Mouse (Mus musculus): ENCODE results near the gene Dlgap1. TPM values are rescaled to one million over a fixed set of nuclear protein-coding genes. Genes with fewer than 3 reads are reported as not detected.

The Dlgap1 gene
- 1 to 10 TPM; 1.6 to 2.0 TPM for total RNA-seq (2021)
- long read RNA-seq, experiment 1, partial matches to known transcripts, result 0 of 2 reads
- long read RNA-seq, experiment 1, other reads (novel, unspliced or antisense), result 2 of 2 reads
- long read RNA-seq, experiment 2, result 0 reads

- peak; percentile 67 to 76 for DNase-seq (ENCODE audit: low spot score in 2 of 2)
These were observed at the start of gene Dlgap1 for GRCm38 (mm10) chr17:69969021-69969815. Dlgap1 (plus strand) TSS chr17:69969073.

- DNase-seq (ENCODE audit: low spot score in 2 of 2), result no peak
These were observed 13.9 kb upstream of the Dlgap1 start for GRCm38 (mm10) chr17:69954936-69955335.

GRCm38 (mm10) chr17:69969816-69970750 lies 1.2 kb downstream of the Dlgap1 start:
- peak in 1 of 2 experiments; percentile 9 for DNase-seq (ENCODE audit: low spot score in 2 of 2)

GRCm38 (mm10) chr17:69973081-69973480 lies 4.2 kb downstream of the Dlgap1 start:
- no peak for DNase-seq (ENCODE audit: low spot score in 2 of 2)

DNA sequence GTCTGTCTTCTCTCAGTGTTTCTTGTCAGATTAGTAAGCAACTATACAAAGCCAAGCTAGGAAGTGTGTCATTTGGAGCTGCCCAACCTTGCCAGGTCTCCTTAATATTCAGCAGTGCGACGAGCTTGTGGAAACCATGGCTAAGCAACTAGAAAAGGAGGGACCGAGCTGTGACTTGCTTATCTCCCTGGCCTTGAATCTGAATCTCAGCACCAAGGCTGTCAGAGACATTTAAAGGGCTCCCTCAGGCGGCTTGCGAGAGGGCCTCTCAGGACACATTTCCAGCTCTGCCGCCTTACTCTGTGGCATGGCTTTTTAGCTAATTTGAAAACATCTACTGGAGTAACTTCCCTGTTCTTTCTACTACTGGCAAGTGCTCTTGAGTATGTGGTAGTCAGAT lies 5.1 kb downstream of the Dlgap1 start:
- no peak for DNase-seq (ENCODE audit: low spot score in 2 of 2)

DNA sequence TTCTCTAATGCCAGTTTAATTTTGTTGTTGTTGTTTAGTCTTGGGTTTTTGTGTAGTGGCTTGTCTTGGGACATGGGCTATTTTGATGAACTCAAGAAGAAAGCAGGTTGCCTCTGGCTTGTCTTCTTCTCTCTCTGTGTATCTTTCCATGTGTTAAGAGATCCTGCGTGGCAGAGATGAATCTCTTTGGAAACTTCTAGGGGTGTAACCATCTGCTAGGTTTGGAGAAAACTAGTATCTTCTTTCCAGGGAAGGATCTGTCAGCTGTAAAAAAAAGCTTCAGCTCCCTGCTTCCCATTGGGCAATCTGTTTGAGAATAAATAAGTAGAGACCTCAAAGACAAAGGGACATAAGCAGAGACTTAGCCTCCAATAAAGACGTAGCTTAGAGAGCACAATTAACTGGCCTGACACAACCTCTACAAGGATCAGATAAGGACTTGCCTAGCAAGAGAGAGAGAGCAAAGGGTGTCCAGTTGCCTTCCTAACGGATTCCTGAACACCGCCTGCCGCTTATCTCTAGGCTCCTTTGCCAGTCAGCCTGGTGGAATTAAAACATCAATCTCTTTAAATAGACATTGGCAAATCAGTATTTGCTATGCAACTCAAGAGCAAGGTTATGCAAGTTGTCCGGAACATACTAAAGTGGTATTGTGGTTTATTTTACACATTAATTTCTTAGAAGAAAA lies 13.5 kb downstream of the Dlgap1 start:
- no peak for DNase-seq (ENCODE audit: low spot score in 2 of 2)

- no peak for DNase-seq (ENCODE audit: low spot score in 2 of 2)
These were observed 27.5 kb downstream of the Dlgap1 start for GRCm38 (mm10) chr17:69996406-69996805.

- no peak for DNase-seq (ENCODE audit: low spot score in 2 of 2)
These were observed 33.2 kb downstream of the Dlgap1 start for GRCm38 (mm10) chr17:70002026-70002425.

DNA sequence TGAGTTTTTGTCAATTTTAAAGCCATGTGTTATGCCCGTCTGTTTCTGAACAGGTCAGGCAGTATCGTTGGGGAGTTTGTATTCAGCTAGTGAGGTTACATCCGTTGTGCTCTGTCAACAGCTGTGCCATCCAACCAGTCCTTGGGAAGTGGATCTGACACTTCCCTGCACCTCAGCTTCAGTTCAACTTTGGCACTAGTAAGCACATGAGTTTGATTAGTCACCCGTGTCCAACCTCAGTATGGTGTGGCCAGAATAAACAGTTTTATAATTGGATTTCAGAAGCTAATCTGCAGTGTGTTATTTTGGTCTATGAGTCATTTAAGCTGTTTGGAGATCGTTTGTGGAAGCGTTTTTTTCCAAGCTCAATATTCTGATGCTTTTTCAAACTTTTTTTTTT lies 35.8 kb downstream of the Dlgap1 start:
- DNase-seq (ENCODE audit: low spot score in 2 of 2), result no peak

GRCm38 (mm10) chr17:70007607-70008006 lies 38.7 kb downstream of the Dlgap1 start:
- DNase-seq (ENCODE audit: low spot score in 2 of 2), result no peak

GRCm38 (mm10) chr17:70016511-70016910 lies 47.6 kb downstream of the Dlgap1 start:
- DNase-seq (ENCODE audit: low spot score in 2 of 2), result no peak

GRCm38 (mm10) chr17:70020376-70020775 lies 51.5 kb downstream of the Dlgap1 start:
- no peak for DNase-seq (ENCODE audit: low spot score in 2 of 2)

DNA sequence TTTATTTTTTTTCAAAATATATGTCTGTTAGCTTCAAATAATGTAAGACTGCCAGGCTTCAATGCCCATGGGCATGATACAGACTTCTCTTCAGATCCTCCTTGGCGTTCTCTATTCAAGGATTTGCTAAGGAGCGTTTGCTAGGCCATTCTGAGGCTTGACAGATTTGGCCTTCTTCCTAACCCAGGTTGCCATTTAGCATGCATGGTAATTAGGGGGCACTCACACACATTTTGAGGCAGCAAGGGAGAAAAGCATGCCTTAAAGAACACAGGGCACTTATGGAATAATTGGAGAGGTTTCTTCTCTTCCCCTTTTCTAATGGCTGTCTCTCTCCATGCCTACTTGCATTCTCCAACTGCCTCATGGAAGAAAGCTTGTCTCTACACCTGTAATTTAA lies 53.7 kb downstream of the Dlgap1 start:
- DNase-seq (ENCODE audit: low spot score in 2 of 2), result no peak

DNA sequence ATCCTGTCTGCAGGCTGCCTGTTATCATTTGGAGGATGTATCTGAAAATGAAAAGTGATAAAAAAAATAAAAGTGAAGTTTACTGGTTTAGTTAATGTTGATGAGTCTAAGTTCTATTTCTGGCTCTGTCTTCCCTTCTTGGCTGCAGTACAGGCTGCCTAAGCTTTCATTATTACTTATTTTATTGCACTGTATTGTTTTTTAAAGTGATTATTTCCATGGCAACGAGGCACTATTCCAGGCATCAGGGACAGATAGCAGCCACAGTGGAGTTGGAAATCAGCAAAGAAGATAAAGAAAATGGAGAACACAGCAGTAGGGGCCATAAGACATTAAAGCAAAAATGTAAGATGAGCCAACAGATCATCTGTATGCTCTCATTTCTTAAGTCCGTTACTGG lies 66.0 kb downstream of the Dlgap1 start:
- DNase-seq (ENCODE audit: low spot score in 2 of 2), result no peak

GRCm38 (mm10) chr17:70040751-70041430 lies 72.0 kb downstream of the Dlgap1 start:
- no peak for DNase-seq (ENCODE audit: low spot score in 2 of 2)

DNA sequence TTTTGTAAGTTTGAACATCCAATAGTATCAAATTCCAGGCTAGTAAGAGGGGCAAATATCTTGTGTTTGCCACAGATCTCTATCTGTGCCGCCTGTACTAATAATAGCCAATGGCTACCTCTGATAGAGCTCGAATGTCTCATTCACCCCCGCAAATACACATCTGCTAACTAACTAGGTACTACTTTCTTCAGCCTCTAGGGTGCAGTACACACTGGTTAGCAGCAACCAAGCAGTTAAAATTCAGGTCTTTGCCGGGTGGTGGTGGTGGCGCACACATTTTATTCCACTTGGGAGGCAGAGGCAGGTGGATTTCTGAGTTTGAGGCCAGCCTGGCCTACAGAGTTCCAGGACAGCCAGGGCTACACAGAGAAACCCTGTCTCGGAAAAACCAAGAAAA lies 99.4 kb downstream of the Dlgap1 start:
- DNase-seq (ENCODE audit: low spot score in 2 of 2), result no peak

- DNase-seq (ENCODE audit: low spot score in 2 of 2), result no peak
These were observed 103.2 kb downstream of the Dlgap1 start for GRCm38 (mm10) chr17:70072066-70072465.

DNA sequence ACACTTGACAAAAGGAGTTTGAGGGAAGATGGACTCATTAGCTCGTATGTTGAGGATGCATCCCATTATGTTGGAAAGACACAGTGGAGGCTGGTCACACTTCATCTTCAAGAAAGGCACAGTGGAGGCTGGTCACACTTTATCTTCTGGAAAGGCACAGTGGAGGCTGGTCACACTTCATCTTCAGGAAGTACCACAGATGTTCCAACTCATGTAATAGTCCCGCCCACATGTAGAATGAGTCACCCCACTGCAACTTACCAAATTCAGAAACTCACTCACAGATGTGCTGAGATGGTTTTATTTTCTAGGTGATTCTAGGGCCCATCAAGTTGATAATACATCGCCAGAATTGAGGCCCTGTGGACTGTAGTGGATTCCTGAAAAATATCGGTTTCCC lies 119.3 kb downstream of the Dlgap1 start:
- no peak for DNase-seq (ENCODE audit: low spot score in 2 of 2)

DNA sequence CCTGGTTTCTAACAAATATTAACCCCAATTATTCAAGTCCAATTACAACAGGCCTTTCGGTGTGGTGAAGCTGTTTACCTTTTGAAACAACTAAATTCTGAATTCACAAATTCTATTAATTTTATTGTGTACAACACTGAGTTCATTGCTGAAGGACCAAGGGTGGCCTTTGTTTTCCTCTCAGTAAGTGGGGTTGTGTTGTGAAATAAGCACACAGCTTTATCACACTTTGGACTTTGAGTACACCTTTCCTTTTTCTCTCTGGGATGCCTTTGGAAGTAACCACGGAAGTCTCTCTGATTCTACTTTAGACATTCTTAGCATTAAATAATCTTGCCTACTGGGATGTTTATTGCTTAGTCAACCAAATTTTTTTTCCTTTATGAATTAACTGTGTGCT lies 121.9 kb downstream of the Dlgap1 start:
- DNase-seq (ENCODE audit: low spot score in 2 of 2), result no peak

DNA sequence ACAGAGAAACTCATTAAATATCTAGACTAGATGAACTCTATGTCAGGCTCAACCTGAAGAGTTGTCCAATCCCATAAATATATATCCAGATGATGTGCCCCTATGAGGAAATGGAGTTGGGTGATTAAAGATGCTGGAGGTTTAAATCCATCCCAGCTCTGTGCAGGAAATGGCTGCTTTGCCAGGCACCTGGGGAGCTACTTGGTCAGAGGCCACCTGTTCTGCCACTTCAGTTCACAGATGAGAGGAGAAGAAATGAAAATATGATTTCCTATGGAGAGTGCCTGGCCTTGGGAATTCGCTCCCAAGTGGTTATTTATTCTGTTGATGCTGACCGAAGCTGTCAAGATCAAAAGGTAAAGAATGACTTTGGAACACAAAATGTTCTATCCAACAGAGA lies 160.3 kb downstream of the Dlgap1 start:
- no peak for DNase-seq (ENCODE audit: low spot score in 2 of 2)

- DNase-seq (ENCODE audit: low spot score in 2 of 2), result no peak
These were observed 201.0 kb downstream of the Dlgap1 start for GRCm38 (mm10) chr17:70169831-70170230.

Data from gastrocnemius, postnatal 4 days (tissue).